Mouse (Mus musculus) bone marrow, adult 2 months (tissue): ENCODE measurements around the gene Synj2bp.

ENCODE experiments used
- CTCF ChIP-seq: fragments of 200-500 bp; IDR thresholded peaks from 2 replicates; pipeline ENCODE4 v1.5.1; 2011; ENCODE audit warnings: low read length, control low read depth; ENCODE audit not compliant: control insufficient read depth, insufficient read depth
- POLR2A ChIP-seq: fragments of 200-500 bp; IDR thresholded peaks from 2 replicates; pipeline ENCODE4 v1.6.1; 2011; ENCODE audit warnings: low read depth, mild to moderate bottlenecking, control low read depth, low read length, borderline replicate concordance; ENCODE audit not compliant: control insufficient read depth

GRCm38 (mm10) chr12:81568374-81568773, 35.7 kb upstream of the Synj2bp start, which contains the start of gene Adam21:
- no peak for TF ChIP-seq CTCF
- no peak for TF ChIP-seq POLR2A
